Mouse (Mus musculus): Measurements from ENCODE around the gene Prrt2.
A peak's percentile ranks its signal among the peaks of the same experiment; 100 is the strongest.

Gene Prrt2

GRCm38 (mm10) chr7:127020031-127020430, 980 bp downstream of the Prrt2 start:
- no peak for DNase-seq (ENCODE audit: low read depth)

GRCm38 (mm10) chr7:127019306-127019960, 1.6 kb downstream of the Prrt2 start:
- DNase-seq (ENCODE audit: low read depth) = no peak

GRCm38 (mm10) chr7:127018416-127019305, 2.4 kb downstream of the Prrt2 start:
- DNase-seq (ENCODE audit: low read depth) = no peak

GRCm38 (mm10) chr7:127017950-127018345, 3.1 kb downstream of the Prrt2 start:
- no peak for DNase-seq (ENCODE audit: low read depth)

- DNase-seq (ENCODE audit: low read depth) = peak; percentile 100
These were observed 3.8 kb downstream of the Prrt2 start, which contains the start of gene Pagr1a for GRCm38 (mm10) chr7:127016971-127017949. Gene Pagr1a, minus strand, starts transcription at chr7:127017352.

- no peak for DNase-seq (ENCODE audit: low read depth)
These were observed 4.5 kb downstream of the Prrt2 start for GRCm38 (mm10) chr7:127016486-127016938.

GRCm38 (mm10) chr7:127016481-127016485, 4.7 kb downstream of the Prrt2 start, which contains the start of gene Pagr1b:
Gene Pagr1b, minus strand, starts transcription at chr7:127016484.
- no peak for DNase-seq (ENCODE audit: low read depth)

- DNase-seq (ENCODE audit: low read depth) = no peak
These were observed 4.9 kb downstream of the Prrt2 start for GRCm38 (mm10) chr7:127016081-127016480.

- DNase-seq (ENCODE audit: low read depth) = no peak
These were observed 6.0 kb downstream of the Prrt2 start for GRCm38 (mm10) chr7:127014993-127015392.

- DNase-seq (ENCODE audit: low read depth) = peak; percentile 49
These were observed 6.7 kb downstream of the Prrt2 start, which contains the start of gene Mvp for GRCm38 (mm10) chr7:127014320-127014719. Gene Mvp, minus strand, starts transcription at chr7:127014621.

GRCm38 (mm10) chr7:127013385-127013784, 7.6 kb downstream of the Prrt2 start:
- DNase-seq (ENCODE audit: low read depth) = no peak

GRCm38 (mm10) chr7:127012845-127013244, 8.2 kb downstream of the Prrt2 start:
- DNase-seq (ENCODE audit: low read depth) = no peak

GRCm38 (mm10) chr7:127012374-127012773, 8.6 kb downstream of the Prrt2 start:
- DNase-seq (ENCODE audit: low read depth) = no peak

GRCm38 (mm10) chr7:127011717-127012116, 9.3 kb downstream of the Prrt2 start:
- DNase-seq (ENCODE audit: low read depth) = no peak

- no peak for DNase-seq (ENCODE audit: low read depth)
These were observed 10.0 kb downstream of the Prrt2 start for GRCm38 (mm10) chr7:127011051-127011450.

- DNase-seq (ENCODE audit: low read depth) = no peak
These were observed 11.5 kb downstream of the Prrt2 start for GRCm38 (mm10) chr7:127009307-127010085.

GRCm38 (mm10) chr7:127008239-127009019, 12.6 kb downstream of the Prrt2 start:
- DNase-seq (ENCODE audit: low read depth) = peak; percentile 69

GRCm38 (mm10) chr7:127007313-127008024, 13.5 kb downstream of the Prrt2 start:
- no peak for DNase-seq (ENCODE audit: low read depth)

- DNase-seq (ENCODE audit: low read depth) = no peak
These were observed 16.7 kb downstream of the Prrt2 start for GRCm38 (mm10) chr7:127004122-127004875.
